Mouse (Mus musculus): ENCODE measurements around the gene Pnkp. TPM values are rescaled to one million over a fixed set of nuclear protein-coding genes. Genes with fewer than 3 reads are reported as not detected.
A peak's percentile ranks its signal among the peaks of the same experiment; 100 is the strongest.
"Not testable (repeated sequence)": the region's sequence is repeated elsewhere in the genome, so short reads cannot be mapped to it uniquely, and the experiment has no call there.

Gene Pnkp
- total and polyA plus RNA-seq, 2 experiments, result 20.8 to 45.7 TPM

- Histone ChIP-seq H3K79me2 (ENCODE audit: control insufficient read depth, insufficient read depth, low read length) (peaks cover 5% of the 10 kb centered on the region; the same call in 1 of the 2 replicates), H3K4me1 (ENCODE audit: control insufficient read depth, insufficient read depth, low read length) (peaks cover 19% of the 10 kb centered on the region), H3K27ac (replicated peaks; ENCODE audit: insufficient read depth, low read depth, low read length) (peak within 1 kb of the TSS; percentile 94), H3K36me3 (ENCODE audit: control insufficient read depth, insufficient read depth, low read length) (no peaks in the 10 kb centered on the region), H3K9ac (ENCODE audit: low read depth, low read length) (peak within 1 kb of the TSS; percentile 99), H3K4me3 (ENCODE audit: insufficient read depth, low read depth, low read length) (peak within 1 kb of the TSS; percentile 89), H3K27me3 (ENCODE audit: control insufficient read depth, insufficient read depth, low read length) (no peaks in the 10 kb centered on the region)
- no peak for TF ChIP-seq CTCF (IDR thresholded peaks at IDR 0.05; ENCODE audit: low read depth, low read length)
- TF ChIP-seq POLR2A (IDR thresholded peaks at IDR 0.05; ENCODE audit: extremely low read depth, insufficient read depth, low read length), result 0 out of 2 replicates have a peak, but pooled peaks have one; percentile 15
- peak; percentile 98 for DNase-seq (ENCODE audit: extremely low read depth, low read depth, low spot score)
- whole genome bisulfite sequencing, result 4% methylated on average over 29 of the region's 29 CpGs
Measured at GRCm38 (mm10) chr7:44869697-44870528, 13.0 kb downstream of the Pnkp start, which contains the start of gene Ptov1. TSS of gene Ptov1 (minus strand) at chr7:44869788.

GRCm38 (mm10) chr7:44870614-44871013 is 13.7 kb downstream of the Pnkp start:
- H3K79me2 ChIP-seq (ENCODE audit: control insufficient read depth, insufficient read depth, low read length), result peaks cover 5% of the 10 kb centered on the region; the same call in 1 of the 2 replicates
- H3K27ac ChIP-seq (replicated peaks; ENCODE audit: insufficient read depth, low read depth, low read length), result no peak overlapping the region
- H3K36me3 ChIP-seq (ENCODE audit: control insufficient read depth, insufficient read depth, low read length), result no peaks in the 10 kb centered on the region
- WGBS, result 80% methylated on average over 6 of the region's 6 CpGs
- no peak overlapping the region for H3K9ac ChIP-seq (ENCODE audit: low read depth, low read length)
- DNase-seq (ENCODE audit: extremely low read depth, low read depth, low spot score), result no peak
- H3K4me1 ChIP-seq (ENCODE audit: control insufficient read depth, insufficient read depth, low read length), result peaks cover 19% of the 10 kb centered on the region
- no peaks in the 10 kb centered on the region for H3K27me3 ChIP-seq (ENCODE audit: control insufficient read depth, insufficient read depth, low read length)
- TF ChIP-seq CTCF (IDR thresholded peaks at IDR 0.05; ENCODE audit: low read depth, low read length), result no peak
- TF ChIP-seq POLR2A (IDR thresholded peaks at IDR 0.05; ENCODE audit: extremely low read depth, insufficient read depth, low read length), result no peak
- H3K4me3 ChIP-seq (ENCODE audit: insufficient read depth, low read depth, low read length), result no peak overlapping the region

- DNase-seq (ENCODE audit: extremely low read depth, low read depth, low spot score), result no peak
- no peak overlapping the region for H3K27ac ChIP-seq (replicated peaks; ENCODE audit: insufficient read depth, low read depth, low read length)
- no peaks in the 10 kb centered on the region for H3K27me3 ChIP-seq (ENCODE audit: control insufficient read depth, insufficient read depth, low read length)
- H3K4me3 ChIP-seq (ENCODE audit: insufficient read depth, low read depth, low read length), result no peak overlapping the region
- no peaks in the 10 kb centered on the region for H3K36me3 ChIP-seq (ENCODE audit: control insufficient read depth, insufficient read depth, low read length)
- H3K9ac ChIP-seq (ENCODE audit: low read depth, low read length), result no peak overlapping the region
- peaks cover 5% of the 10 kb centered on the region; the same call in 1 of the 2 replicates for H3K79me2 ChIP-seq (ENCODE audit: control insufficient read depth, insufficient read depth, low read length)
- peaks cover 19% of the 10 kb centered on the region for H3K4me1 ChIP-seq (ENCODE audit: control insufficient read depth, insufficient read depth, low read length)
- 76% methylated on average over 1 of the region's 1 CpGs for WGBS
- no peak for TF ChIP-seq POLR2A (IDR thresholded peaks at IDR 0.05; ENCODE audit: extremely low read depth, insufficient read depth, low read length)
- TF ChIP-seq CTCF (IDR thresholded peaks at IDR 0.05; ENCODE audit: low read depth, low read length), result no peak
Measured at GRCm38 (mm10) chr7:44871181-44871580, 14.2 kb downstream of the Pnkp start.

GRCm38 (mm10) chr7:44871774-44872173 is 14.8 kb downstream of the Pnkp start:
- not testable (repeated sequence) for H3K27ac ChIP-seq (replicated peaks; ENCODE audit: insufficient read depth, low read depth, low read length); H3K9ac ChIP-seq (ENCODE audit: low read depth, low read length); DNase-seq (ENCODE audit: extremely low read depth, low read depth, low spot score); H3K4me3 ChIP-seq (ENCODE audit: insufficient read depth, low read depth, low read length); H3K36me3 ChIP-seq (ENCODE audit: control insufficient read depth, insufficient read depth, low read length); H3K27me3 ChIP-seq (ENCODE audit: control insufficient read depth, insufficient read depth, low read length); H3K79me2 ChIP-seq (ENCODE audit: control insufficient read depth, insufficient read depth, low read length)
- H3K4me1 ChIP-seq (ENCODE audit: control insufficient read depth, insufficient read depth, low read length), result peaks cover 16% of the 10 kb centered on the region
- 94% methylated on average over 2 of the region's 2 CpGs for WGBS

- Histone ChIP-seq H3K9ac (ENCODE audit: low read depth, low read length) (no peak overlapping the region), H3K4me1 (ENCODE audit: control insufficient read depth, insufficient read depth, low read length) (peaks cover under 1% of the 10 kb centered on the region; the same call in 1 of the 2 replicates), H3K27ac (replicated peaks; ENCODE audit: insufficient read depth, low read depth, low read length) (no peak overlapping the region), H3K36me3 (ENCODE audit: control insufficient read depth, insufficient read depth, low read length) (peaks cover 6% of the 10 kb centered on the region), H3K27me3 (ENCODE audit: control insufficient read depth, insufficient read depth, low read length) (no peaks in the 10 kb centered on the region), H3K4me3 (ENCODE audit: insufficient read depth, low read depth, low read length) (no peak overlapping the region), H3K79me2 (ENCODE audit: control insufficient read depth, insufficient read depth, low read length) (no peaks in the 10 kb centered on the region)
- TF ChIP-seq CTCF (IDR thresholded peaks at IDR 0.05; ENCODE audit: low read depth, low read length) (no peak), POLR2A (IDR thresholded peaks at IDR 0.05; ENCODE audit: extremely low read depth, insufficient read depth, low read length) (no peak)
- no peak for DNase-seq (ENCODE audit: extremely low read depth, low read depth, low spot score)
- 90% methylated on average over 14 of the region's 14 CpGs for WGBS
Measured at GRCm38 (mm10) chr7:44877833-44878232, 20.9 kb downstream of the Pnkp start.

DNA sequence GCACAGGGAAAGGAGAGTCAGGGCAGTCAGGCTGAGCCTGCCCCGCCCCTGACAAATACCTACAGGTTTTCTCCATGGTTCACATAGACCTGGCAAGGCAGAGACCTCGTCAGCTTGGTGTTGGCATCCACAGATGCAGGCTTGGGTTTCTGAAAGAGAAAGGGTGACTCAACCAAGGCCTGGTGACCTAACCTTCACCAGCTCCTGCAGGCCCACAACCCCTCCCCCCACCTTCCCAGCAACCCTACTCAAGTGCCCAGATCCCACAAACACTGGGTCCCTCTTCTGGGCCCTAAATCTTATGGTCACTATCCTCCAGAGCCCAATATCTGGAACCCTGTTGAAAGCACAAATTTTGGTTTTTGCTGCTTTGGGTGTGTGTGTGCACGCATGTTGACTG is 26.1 kb downstream of the Pnkp start:
- 94% methylated on average over 3 of the region's 3 CpGs for WGBS
- TF ChIP-seq POLR2A (IDR thresholded peaks at IDR 0.05; ENCODE audit: extremely low read depth, insufficient read depth, low read length), result no peak
- no peak for TF ChIP-seq CTCF (IDR thresholded peaks at IDR 0.05; ENCODE audit: low read depth, low read length)
- no peak overlapping the region for H3K4me3 ChIP-seq (ENCODE audit: insufficient read depth, low read depth, low read length)
- no peak overlapping the region for H3K9ac ChIP-seq (ENCODE audit: low read depth, low read length)
- no peak overlapping the region for H3K27ac ChIP-seq (replicated peaks; ENCODE audit: insufficient read depth, low read depth, low read length)
- H3K36me3 ChIP-seq (ENCODE audit: control insufficient read depth, insufficient read depth, low read length), result peaks cover 5% of the 10 kb centered on the region
- no peak for DNase-seq (ENCODE audit: extremely low read depth, low read depth, low spot score)
- H3K79me2 ChIP-seq (ENCODE audit: control insufficient read depth, insufficient read depth, low read length), result no peaks in the 10 kb centered on the region
- H3K4me1 ChIP-seq (ENCODE audit: control insufficient read depth, insufficient read depth, low read length), result no peaks in the 10 kb centered on the region
- H3K27me3 ChIP-seq (ENCODE audit: control insufficient read depth, insufficient read depth, low read length), result no peaks in the 10 kb centered on the region
